Mouse (Mus musculus) CD8-positive naive resting alpha-beta T cell, adult 2 months (primary cell): Measurements from ENCODE around the gene Sct.

ENCODE experiments used
- DNase-seq, 2 experiments: peaks; one replicate each; pipeline ENCODE4 v3.0.0; 2022; ENCODE audit warnings: low read depth in 2 of 2, low spot score in 2 of 2

Gene Sct

GRCm38 (mm10) chr7:141231111-141231510 is 47.8 kb downstream of the Sct start:
- no peak for DNase-seq

DNA sequence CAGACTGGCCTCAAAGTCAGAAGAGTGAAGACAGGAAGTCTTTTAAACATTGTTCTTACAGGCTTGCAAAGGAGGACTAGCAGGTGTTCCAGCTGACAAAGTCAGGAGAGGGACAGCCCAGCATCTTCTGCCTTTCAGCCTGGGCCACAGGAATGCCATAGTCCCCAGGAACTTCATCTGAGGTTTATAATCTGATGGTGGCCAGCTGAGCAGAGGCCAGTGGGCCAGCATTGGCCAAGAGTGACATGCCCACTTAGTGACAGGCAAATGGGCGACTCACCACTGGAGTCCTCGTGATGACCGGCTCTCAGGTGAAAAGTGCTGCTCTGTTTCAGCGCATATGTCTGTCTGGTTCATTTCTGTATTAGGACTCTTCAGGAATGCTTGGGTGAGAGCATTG is 48.4 kb downstream of the Sct start:
- no peak for DNase-seq

GRCm38 (mm10) chr7:141229702-141230101 is 49.2 kb downstream of the Sct start:
- no peak for DNase-seq
